Mouse (Mus musculus) CH12.LX (cell line): ENCODE measurements around the gene Creld2.

Source experiments
- CTCF ChIP-seq, 2 experiments: IDR thresholded peaks in 1 of 2; conservative IDR thresholded peaks in 1 of 2; 2 replicates each; pipeline ENCODE4 v1.5.1; 2011 to 2012; ENCODE audit warnings: low read depth in 2 of 2, low read length in 2 of 2, improper control_type of control experiment in 1 of 2, inconsistent platforms in 1 of 2, mild to moderate bottlenecking in 1 of 2, moderate library complexity in 1 of 2
- MAX ChIP-seq: IDR thresholded peaks from 2 replicates; pipeline ENCODE4 v1.6.1; 2011; ENCODE audit warnings: low read length, improper control_type of control experiment
- MAZ ChIP-seq: IDR thresholded peaks from 2 replicates; pipeline ENCODE4 v1.6.1; 2012; ENCODE audit warnings: low read depth, mild to moderate bottlenecking, inconsistent platforms, low read length, improper control_type of control experiment, moderate library complexity
- NELFE ChIP-seq: IDR thresholded peaks from 2 replicates; pipeline ENCODE4 v1.6.1; 2011; ENCODE audit warnings: low read depth, low read length, improper control_type of control experiment
- POLR2A ChIP-seq: IDR thresholded peaks from 2 replicates; pipeline ENCODE4 v1.6.1; 2011; ENCODE audit warnings: low read depth, mild to moderate bottlenecking, improper control_type of control experiment, low read length
- TCF12 ChIP-seq: IDR thresholded peaks from 2 replicates; pipeline ENCODE4 v1.6.1; 2014; ENCODE audit warnings: low read depth, mild to moderate bottlenecking, inconsistent platforms, low read length, improper control_type of control experiment

DNA sequence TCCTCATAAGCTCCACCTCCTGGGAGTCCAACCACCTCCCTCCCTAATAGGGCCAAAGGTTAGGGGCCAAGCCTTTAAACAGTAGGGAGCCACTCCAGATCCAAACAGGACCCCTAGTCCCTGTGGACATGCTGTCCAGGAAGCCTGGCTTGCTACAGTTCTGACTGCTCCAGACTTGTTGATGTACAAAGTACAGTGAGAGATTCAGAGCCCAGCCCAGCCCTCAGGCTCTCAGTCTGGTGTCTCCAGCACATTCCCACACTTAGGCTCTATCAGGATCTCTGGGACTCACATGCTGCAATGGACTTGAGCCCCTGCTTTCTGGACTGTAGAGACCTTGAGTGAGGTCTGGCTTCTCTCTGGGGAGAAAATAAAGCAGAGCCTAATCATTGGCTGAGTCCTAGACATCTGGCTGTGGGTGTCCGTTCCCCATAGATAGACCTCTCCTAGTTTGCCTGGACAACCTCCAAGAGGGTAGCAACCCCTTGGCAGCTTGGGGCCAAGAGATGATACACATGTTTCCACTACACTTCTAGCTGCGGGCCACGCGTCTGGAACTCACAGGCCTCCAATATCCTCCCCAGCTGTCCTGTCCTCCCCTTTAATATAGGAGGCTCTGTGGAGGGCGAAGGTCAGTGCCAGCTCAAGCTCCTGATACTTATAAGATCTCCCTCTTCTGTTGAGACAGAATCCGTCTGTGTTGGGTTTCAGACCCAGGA lies 48.7 kb downstream of the Creld2 start:
- no peak for TF ChIP-seq TCF12
- no peak for TF ChIP-seq POLR2A
- TF ChIP-seq CTCF (conservative IDR thresholded peaks at IDR 0.05 in 1 of 2, IDR thresholded peaks at IDR 0.05 in 1 of 2; ENCODE audit: low read depth in 2 of 2, low read length in 2 of 2), result no peak
- TF ChIP-seq MAZ, result no peak
- no peak for TF ChIP-seq NELFE
- no peak for TF ChIP-seq MAX
